Mouse (Mus musculus) lung, embryonic 14.5 days (tissue): ENCODE data around the gene Urah. TPM values are rescaled to one million over a fixed set of nuclear protein-coding genes. Genes with fewer than 3 reads are reported as not detected.

Source experiments
- ATAC-seq: fragments of 200-750 bp; cut with Nextera tagmentation; 2 replicates; pipeline ENCODE4 v1.8.0; 2017; ENCODE audit warnings: mild to moderate bottlenecking, moderate TSS enrichment, moderate library complexity; ENCODE audit not compliant: insufficient read depth
- DNase-seq: peaks from one replicate; pipeline ENCODE4 v3.0.0-alpha.2; 2015
- H3K27ac ChIP-seq: fragments of 300-500 bp; sonication (generic); 2 replicates; pipeline ENCODE4 v1.5.1; 2014; ENCODE audit warnings: low read depth, mild to moderate bottlenecking, moderate library complexity
- H3K27me3 ChIP-seq: fragments of 300-500 bp; sonication (generic); 2 replicates; pipeline ENCODE4 v1.6.1; 2014; ENCODE audit warnings: low read length, control low read depth; ENCODE audit not compliant: insufficient read depth
- H3K36me3 ChIP-seq: fragments of 300-500 bp; sonication (generic); 2 replicates; pipeline ENCODE4 v1.6.1; 2014; ENCODE audit warnings: control low read depth; ENCODE audit not compliant: insufficient read depth
- H3K4me1 ChIP-seq: fragments of 300-500 bp; sonication (generic); 2 replicates; pipeline ENCODE4 v1.6.1; 2014; ENCODE audit warnings: antibody characterized with exemption, control low read depth; ENCODE audit not compliant: insufficient read depth
- H3K4me2 ChIP-seq: fragments of 300-500 bp; sonication (generic); 2 replicates; pipeline ENCODE4 v1.6.1; 2014; ENCODE audit warnings: mild to moderate bottlenecking
- H3K4me3 ChIP-seq: fragments of 300-500 bp; sonication (generic); 2 replicates; pipeline ENCODE4 v1.5.1; 2014; ENCODE audit warnings: low read depth, low read length
- H3K9ac ChIP-seq: fragments of 300-500 bp; sonication (generic); 2 replicates; pipeline ENCODE4 v1.6.1; 2014
- H3K9me3 ChIP-seq: fragments of 300-500 bp; sonication (generic); 2 replicates; pipeline ENCODE4 v1.6.1; 2016; ENCODE audit warnings: low read depth, low read length, control low read depth
- CTCF ChIP-seq: IDR thresholded peaks from 2 replicates; pipeline ENCODE4 v1.5.1; 2016; ENCODE audit warnings: antibody characterized with exemption, low read depth
- WGBS: fragments of 180-500 bp; shearing (Covaris S2); extraction: QIAGEN DNeasy Blood & Tissue Kit; methylation state at CpG from one replicate; pipeline ENCODE4 v1.1.7; 2014; 5-methylcytosine and 5-hydroxymethylcytosine counted together
- polyA plus RNA-seq: library from polyadenylated mRNA; unstranded; fragments of >200 nt; fragmentation: Nextera tagmentation; extraction: Ambion mirVana; gene quantifications from 2 replicates; pipeline ENCODE4 v1.2.1, GENCODE M21; 2014

The Urah gene
- polyA plus RNA-seq, 1 experiment from 2014 or later: 2.2 TPM

- WGBS: under 1% methylated on average over 50 of the region's 50 CpGs
- no peak for TF ChIP-seq CTCF
Measured at GRCm38 (mm10) chr7:140856785-140857549, 22.1 kb downstream of the Urah start, which contains the start of gene Ric8a. Gene Ric8a (plus strand): TSS chr7:140856957.

GRCm38 (mm10) chr7:140857550-140858505 is 23.0 kb downstream of the Urah start, which contains the start of gene Bet1l:
Gene Bet1l (minus strand): TSS chr7:140857577.
- Histone ChIP-seq H3K9ac (peak within 1 kb of the TSS; percentile 85), H3K4me1 (peaks cover 5% of the 10 kb centered on the region; the same call in 1 of the 2 replicates), H3K9me3 (no peaks in the 10 kb centered on the region), H3K27me3 (no peaks in the 10 kb centered on the region), H3K4me2 (peak within 1 kb of the TSS; percentile 100), H3K4me3 (peak within 1 kb of the TSS; percentile 78), H3K36me3 (peaks cover 64% of the 10 kb centered on the region), H3K27ac (peak within 1 kb of the TSS; percentile 93)
- ATAC-seq (peak; percentile 32; the same call in 1 of the 2 replicates), DNase-seq (peak; percentile 14)
- no peak for TF ChIP-seq CTCF
- WGBS: 31% methylated on average over 40 of the region's 40 CpGs

More at GRCm38 (mm10) chr7:140856785-140857549, 22.1 kb downstream of the Urah start, which contains the start of gene Ric8a:
- Histone ChIP-seq H3K27me3 (no peaks in the 10 kb centered on the region), H3K4me2 (peak within 1 kb of the TSS; percentile 100), H3K9me3 (no peaks in the 10 kb centered on the region), H3K27ac (peak within 1 kb of the TSS; percentile 93), H3K36me3 (peaks cover 64% of the 10 kb centered on the region), H3K9ac (peak within 1 kb of the TSS; percentile 85), H3K4me1 (peaks cover 5% of the 10 kb centered on the region; the same call in 1 of the 2 replicates), H3K4me3 (peak within 1 kb of the TSS; percentile 78)
- ATAC-seq (peak; percentile 81), DNase-seq (peak; percentile 88)

GRCm38 (mm10) chr7:140858746-140859145 is 23.9 kb downstream of the Urah start:
- TF ChIP-seq CTCF: no peak
- WGBS: 90% methylated on average over 8 of the region's 8 CpGs
- Histone ChIP-seq H3K9ac (peak overlapping the region; percentile 22; the same call in 1 of the 2 replicates), H3K27ac (no peak overlapping the region), H3K4me2 (peak overlapping the region; percentile 100), H3K9me3 (no peaks in the 10 kb centered on the region), H3K4me1 (peaks cover 5% of the 10 kb centered on the region; the same call in 1 of the 2 replicates), H3K27me3 (no peaks in the 10 kb centered on the region), H3K36me3 (peaks cover 64% of the 10 kb centered on the region), H3K4me3 (no peak overlapping the region)
- no peak for DNase-seq
- no peak for ATAC-seq

DNA sequence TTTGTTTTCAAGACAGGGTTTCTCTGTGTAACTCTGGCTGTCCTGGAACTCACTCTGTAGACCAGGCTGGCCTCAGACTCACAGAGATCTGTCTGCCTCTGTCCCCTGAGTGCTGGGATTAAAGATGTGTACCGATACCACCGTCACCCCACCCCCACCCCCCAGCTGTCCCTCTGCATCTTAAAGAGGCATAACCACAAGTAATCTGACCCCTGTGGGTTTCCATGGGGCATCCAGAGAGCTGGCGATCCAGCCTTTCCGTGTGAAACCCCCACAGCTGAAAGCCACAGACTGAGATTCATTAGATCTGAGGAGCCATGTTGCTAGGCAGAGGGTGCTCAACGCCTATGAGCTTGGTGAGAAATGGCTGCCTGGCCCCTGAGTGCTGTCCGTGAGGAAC is 25.2 kb downstream of the Urah start:
- Histone ChIP-seq H3K4me1 (peaks cover 5% of the 10 kb centered on the region; the same call in 1 of the 2 replicates), H3K4me3 (no peak overlapping the region), H3K27ac (no peak overlapping the region), H3K27me3 (no peaks in the 10 kb centered on the region), H3K4me2 (no peak overlapping the region), H3K36me3 (peaks cover 65% of the 10 kb centered on the region), H3K9ac (no peak overlapping the region), H3K9me3 (no peaks in the 10 kb centered on the region)
- DNase-seq: no peak
- no peak for ATAC-seq
- TF ChIP-seq CTCF: no peak
- 74% methylated on average over 6 of the region's 6 CpGs for WGBS

- TF ChIP-seq CTCF: no peak
- no peaks in the 10 kb centered on the region for H3K9me3 ChIP-seq
- peaks cover 65% of the 10 kb centered on the region for H3K36me3 ChIP-seq
- H3K4me3 ChIP-seq: no peak overlapping the region
- H3K27me3 ChIP-seq: no peaks in the 10 kb centered on the region
- no peak overlapping the region for H3K4me2 ChIP-seq
- DNase-seq: no peak
- H3K9ac ChIP-seq: no peak overlapping the region
- WGBS: 83% methylated on average over 5 of the region's 5 CpGs
- no peak for ATAC-seq
- H3K27ac ChIP-seq: no peak overlapping the region
- peaks cover 5% of the 10 kb centered on the region; the same call in 1 of the 2 replicates for H3K4me1 ChIP-seq
Measured at GRCm38 (mm10) chr7:140860728-140861127, 25.9 kb downstream of the Urah start.

DNA sequence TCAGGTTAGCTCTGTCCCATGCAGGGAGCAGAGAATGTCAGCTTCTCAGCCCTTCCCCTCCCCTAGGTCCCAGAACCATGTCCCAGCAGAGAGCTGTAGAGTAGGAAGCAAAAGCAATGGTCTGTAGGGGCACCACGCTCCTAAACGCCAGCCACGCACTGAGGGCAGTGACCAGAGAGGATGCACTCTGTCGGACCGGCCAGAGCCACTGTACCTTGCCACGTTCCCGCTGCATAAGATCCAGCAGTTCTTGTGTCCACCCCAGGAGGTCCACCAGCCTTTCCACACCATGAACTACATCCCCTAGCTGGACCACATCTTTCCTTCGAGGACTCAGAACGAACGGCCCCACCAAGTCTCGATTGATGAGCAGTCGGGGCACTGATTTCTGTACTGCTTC is 29.9 kb downstream of the Urah start:
- Histone ChIP-seq H3K9ac (no peak overlapping the region), H3K27ac (no peak overlapping the region), H3K4me2 (no peak overlapping the region), H3K4me3 (no peak overlapping the region), H3K9me3 (no peaks in the 10 kb centered on the region), H3K36me3 (peaks cover 53% of the 10 kb centered on the region), H3K27me3 (no peaks in the 10 kb centered on the region), H3K4me1 (no peaks in the 10 kb centered on the region)
- ATAC-seq (no peak), DNase-seq (no peak)
- WGBS: 86% methylated on average over 12 of the region's 12 CpGs
- TF ChIP-seq CTCF: no peak
